Mouse (Mus musculus) kidney, adult 8-10 months (tissue): Measurements from ENCODE around the gene Il33.

Experiments used
- DNase-seq, 2 experiments: peaks; one replicate each; pipeline ENCODE4 v3.0.0; 2022

Gene Il33

DNA sequence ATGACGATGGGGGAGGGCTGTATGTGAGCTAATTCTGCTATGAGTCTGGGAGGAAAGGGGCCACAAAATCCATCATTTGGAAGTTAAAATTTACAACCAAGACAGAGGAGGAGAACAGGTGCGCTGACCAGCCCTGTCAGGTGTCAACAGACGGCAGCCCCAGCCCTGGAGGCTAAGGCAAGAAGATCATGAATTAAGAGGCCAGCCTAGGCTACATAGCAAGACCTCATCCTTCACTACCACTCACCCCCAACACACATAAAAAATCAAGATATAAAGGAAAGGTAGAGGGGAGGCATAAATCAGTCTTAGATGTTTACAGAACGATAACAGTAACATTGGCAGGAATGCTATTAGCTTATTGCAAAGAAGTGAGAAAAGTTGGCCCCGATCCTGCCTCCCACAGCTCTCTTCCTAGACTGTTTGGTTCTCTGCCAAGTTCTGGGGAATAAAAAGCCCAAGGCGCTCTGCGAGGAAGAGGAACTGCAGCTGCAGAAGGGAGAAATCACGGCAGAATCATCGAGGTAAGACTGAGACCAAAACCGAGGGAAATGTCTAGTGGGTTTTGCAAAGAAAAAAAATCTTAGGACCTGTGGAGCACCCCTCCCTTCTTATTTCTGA lies at the start of gene Il33:
Gene Il33 (plus strand): TSS at position 477 of the 621 bp plus-strand sequence.
- peak; percentile 67 to 74 for DNase-seq

DNA sequence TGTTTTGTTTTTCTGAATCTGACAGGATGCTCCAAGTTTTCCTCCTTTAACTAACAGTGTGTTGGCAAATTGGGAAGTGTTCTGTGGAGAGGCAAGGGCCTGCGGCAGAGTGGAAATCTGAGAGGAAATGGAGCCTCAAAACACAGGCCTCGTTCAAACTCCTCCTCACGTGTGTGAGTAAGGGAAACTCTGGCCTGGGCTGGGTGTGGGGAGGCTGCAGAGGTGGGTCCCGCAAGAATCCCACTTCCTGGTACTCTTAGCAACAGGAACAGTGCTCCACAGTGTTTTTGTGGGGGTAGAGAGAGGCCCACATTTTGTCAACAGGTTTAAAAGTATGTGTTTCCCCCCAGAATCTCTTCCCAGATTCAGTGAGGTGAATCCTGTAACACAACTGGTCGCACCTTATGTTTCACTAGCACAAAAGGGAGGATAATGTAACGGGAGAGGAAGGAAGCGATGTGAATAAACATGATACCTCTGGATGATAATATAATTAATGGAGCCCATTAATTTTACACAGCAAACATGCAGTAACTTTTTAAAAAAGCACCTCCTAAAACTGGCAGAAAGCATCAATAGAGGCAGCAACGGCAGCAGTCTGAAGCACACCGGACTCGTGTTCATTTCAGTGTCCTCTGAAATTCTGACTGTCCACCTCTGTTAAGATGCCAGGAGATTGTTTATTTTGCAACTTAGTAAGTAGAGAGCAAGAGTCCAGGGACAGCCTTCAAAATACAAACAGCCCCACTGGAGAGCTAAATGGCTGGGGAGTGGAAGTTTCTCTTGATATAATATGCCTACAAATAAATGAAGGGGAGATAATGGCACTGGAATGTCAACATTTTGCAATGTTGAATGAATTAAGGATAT lies 47.3 kb upstream of the Il33 start:
- DNase-seq: no peak

DNA sequence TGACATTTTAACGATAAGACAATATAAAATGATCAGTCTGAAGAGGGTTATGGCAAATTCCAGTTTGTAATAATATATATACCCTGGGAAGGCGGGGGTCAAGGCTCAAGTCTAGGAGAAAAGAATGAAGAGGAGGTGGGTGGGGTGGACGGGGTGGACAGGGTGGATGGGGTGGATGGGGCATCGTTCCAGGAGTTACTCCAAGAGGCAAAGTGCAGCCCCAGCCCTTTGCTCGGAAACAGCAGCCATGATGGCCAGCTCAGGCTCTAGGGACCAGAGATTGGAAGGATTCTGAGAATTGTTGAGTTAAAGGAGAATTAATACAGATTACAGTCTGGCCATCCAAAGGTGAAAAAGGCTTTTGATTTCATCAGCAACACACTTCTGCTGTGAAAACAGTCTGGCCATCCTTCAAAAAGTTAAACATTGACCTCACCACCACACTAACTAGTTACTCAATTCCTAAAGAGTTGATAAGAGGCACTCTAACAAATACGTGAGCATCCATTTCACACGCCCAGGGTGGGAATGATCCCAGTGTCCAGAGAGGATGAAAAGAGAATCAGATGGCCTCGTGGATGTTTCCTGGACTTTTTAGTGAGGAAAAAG lies 45.9 kb upstream of the Il33 start:
- DNase-seq: peak in 1 of 2 experiments; percentile 17

GRCm38 (mm10) chr19:29880918-29881317 lies 44.0 kb upstream of the Il33 start:
- DNase-seq: no peak

GRCm38 (mm10) chr19:29882696-29883095 lies 42.2 kb upstream of the Il33 start:
- peak in 1 of 2 experiments; percentile 33 for DNase-seq

- peak in 1 of 2 experiments; percentile 13 for DNase-seq
These were observed 39.4 kb upstream of the Il33 start for GRCm38 (mm10) chr19:29885548-29885947.

- DNase-seq: no peak
These were observed 37.4 kb upstream of the Il33 start for GRCm38 (mm10) chr19:29887476-29887875.

DNA sequence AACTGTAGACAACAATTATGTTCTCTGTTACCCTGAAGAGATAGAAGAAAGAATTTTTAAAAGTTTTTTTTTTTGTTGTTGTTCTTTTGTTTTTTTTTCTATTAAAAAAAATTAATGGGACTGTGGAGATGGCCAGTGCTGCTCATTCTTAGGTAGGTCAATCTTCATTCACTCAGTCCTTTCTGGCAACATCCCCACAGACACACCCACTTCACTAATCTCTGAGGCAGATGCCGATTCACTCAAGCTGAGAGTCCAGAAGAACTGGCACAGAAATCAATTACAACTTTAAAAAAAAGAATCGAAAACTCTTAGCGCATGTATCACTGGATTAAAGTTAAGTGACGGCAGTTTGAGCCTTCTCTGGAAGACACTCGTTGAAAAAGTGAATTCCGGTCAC lies 36.0 kb upstream of the Il33 start:
- DNase-seq: no peak

GRCm38 (mm10) chr19:29891981-29892380 lies 32.9 kb upstream of the Il33 start:
- no peak for DNase-seq

DNA sequence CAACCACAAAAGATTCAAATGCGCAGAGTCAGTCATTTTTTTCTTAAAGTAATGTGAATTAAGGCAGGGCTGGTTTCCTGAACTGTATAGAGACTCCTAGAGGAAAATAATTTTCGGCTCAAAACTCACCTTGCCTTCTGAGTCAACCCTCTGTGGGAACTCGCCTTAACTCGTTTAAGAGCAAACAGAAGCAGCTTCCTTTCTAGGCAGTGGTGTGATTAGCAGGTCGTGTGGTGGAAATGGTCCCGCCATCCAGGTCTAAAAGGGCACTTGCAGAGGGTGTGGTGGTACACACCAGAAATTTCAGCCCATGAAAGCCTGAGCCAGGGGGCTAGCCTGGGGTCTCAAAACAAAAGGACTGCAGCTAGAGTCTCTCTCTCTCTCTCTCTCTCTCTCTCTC lies 32.1 kb upstream of the Il33 start:
- DNase-seq: no peak

- DNase-seq: no peak
These were observed 31.1 kb upstream of the Il33 start for GRCm38 (mm10) chr19:29893718-29894273.

DNA sequence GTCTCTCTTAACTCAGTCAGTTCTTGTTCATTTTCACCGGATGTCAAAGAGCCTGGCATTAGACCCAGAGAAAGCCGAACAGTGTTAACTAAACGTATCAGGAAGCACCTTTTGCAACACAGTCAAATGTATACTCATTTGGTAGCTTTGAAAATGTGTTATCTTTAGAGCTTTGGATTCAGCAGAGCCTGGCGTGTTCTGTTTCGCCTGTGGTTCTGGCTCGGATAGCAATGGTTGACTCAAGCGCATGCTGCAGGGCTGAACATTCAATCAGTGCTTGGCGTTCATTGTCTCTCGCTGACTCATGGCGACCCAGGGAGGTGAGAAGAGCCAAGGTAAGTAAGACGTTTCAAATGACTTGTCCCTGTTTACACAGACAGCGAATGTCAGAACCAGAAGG lies 30.5 kb upstream of the Il33 start:
- DNase-seq: no peak

- DNase-seq: no peak
These were observed 29.9 kb upstream of the Il33 start for GRCm38 (mm10) chr19:29895047-29895446.

DNA sequence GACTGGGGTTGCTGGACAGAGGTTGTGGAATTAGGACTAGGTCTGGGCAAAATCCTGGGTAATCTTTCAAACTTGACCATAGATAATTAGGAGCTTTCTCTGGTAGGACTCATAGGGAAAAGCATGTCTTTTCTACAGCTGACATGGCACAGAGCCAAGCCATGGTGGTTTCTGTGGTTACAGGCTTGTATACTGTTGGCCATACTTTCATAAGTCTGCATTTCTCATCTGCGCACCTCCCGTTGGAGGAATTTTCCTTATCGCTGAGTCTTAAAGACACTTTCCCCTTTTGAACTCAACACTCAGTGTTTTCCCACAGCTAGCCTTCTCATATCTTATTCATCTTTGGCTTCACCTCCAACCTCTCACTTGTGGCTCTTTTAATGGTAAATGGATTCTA lies 24.6 kb upstream of the Il33 start:
- no peak for DNase-seq

DNA sequence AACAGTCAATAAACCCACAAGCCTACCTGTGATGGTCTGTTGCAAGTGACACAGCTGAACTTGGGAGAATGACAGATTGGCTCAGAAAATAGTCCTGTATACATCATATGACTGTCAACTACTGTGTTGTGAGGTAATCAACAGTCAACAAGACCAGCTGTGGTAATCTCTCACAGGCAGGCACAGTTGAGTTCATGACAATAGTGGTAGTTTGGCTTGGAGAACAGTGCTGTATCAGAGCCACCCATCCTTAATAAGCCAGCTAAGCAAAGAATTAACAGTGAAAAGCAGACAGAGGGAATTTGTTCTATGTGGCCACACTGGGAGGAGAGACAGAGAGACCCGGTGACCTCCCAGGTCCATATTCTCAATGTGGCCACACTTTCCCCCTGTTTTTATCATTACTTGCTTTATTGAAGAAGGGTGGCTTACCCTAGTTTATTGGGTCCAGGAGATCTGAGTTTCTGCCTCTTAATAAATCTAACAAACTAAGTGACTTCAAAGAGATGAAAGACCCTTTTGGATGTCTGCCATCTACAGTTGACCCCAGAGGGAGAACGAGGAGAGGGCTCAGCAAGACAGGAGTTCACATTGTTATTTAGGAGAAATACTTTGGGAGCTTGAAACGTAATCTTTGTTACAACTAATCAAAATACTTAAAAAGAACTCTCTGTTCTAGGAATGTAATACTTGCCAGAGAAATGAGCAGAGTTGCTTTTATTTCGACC lies 22.4 kb upstream of the Il33 start:
- no peak for DNase-seq

GRCm38 (mm10) chr19:29905896-29906295 lies 19.0 kb upstream of the Il33 start:
- DNase-seq: no peak

GRCm38 (mm10) chr19:29909166-29909565 lies 15.7 kb upstream of the Il33 start:
- DNase-seq: no peak

DNA sequence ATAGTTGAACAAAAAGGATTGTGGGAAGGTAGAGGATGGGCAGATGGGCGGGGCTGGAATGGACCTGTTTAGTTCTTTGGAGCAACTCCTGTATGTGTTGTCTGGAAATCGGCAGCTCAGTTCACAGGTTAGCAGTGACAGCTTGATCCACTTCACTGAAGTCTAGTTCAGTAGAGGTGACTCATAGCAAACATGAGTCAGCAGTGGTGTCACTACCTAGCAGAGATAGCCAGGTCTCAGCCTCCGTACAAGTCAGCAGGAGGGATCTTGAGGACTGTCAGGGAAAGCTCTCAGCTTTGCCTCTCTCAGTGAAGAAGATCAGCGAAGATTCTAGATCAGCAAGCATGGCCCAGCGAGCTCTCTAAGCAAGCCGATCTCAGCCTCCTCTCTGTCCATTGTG lies 13.0 kb upstream of the Il33 start:
- no peak for DNase-seq

- DNase-seq: no peak
These were observed 7.5 kb upstream of the Il33 start for GRCm38 (mm10) chr19:29917421-29917820.

DNA sequence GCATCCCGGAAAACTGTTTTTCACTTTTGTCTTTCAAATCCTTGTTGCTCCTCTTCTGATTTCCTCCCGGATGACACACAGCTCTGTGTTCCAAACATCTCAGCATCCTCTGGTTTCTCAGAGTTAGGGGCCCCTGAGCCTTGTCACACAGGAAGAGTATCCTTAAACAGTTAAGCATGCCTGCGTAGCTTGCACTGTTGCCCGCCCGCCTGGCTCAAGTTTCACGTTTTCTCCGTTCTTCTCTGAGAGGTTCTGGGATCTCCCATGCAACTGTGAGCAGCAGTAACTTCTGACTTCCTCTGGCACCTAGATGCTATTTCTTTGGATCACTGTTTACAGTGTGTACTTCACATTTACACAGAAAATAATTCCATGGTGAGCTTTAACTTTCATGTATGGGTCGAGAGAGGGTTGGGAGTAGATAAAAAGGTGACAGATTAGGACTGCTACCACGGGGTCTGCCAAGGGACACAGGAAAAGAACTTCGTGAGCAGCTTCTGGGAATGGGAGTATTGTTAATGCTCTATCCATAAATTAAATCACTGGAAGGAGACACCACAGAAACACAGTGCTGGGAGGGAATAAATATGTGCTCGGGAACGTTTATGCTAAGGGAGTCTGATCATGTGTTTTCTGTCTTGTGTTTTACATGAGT lies 1.3 kb downstream of the Il33 start:
- DNase-seq: no peak

GRCm38 (mm10) chr19:29930296-29930695 lies 5.4 kb downstream of the Il33 start:
- DNase-seq: peak in 1 of 2 experiments; percentile 31

- no peak for DNase-seq
These were observed 12.5 kb downstream of the Il33 start for GRCm38 (mm10) chr19:29937445-29937844.
